Mouse (Mus musculus): ENCODE results near the gene Lamc3.

DNA sequence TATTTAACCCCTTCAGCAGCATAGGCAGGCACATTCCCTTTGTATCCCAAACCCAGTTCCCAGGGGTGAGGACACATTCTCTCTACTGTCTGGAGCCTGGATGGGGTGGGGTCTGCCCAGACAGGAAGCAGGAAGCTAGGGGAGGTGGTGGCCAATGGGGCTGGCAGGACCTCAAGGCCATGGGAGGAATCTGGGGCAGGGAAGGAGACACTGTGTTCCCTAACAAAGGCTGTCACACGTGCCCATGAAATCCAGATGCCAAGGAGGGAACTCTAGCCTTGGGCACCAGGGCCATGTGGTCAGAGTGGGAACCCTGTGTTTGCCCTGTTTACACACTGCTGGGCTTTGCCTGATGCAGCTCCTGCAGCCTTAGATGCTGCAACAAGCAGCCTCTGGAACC lies 1.8 kb downstream of the Lamc3 start:
- TF ChIP-seq CTCF (IDR thresholded peaks at IDR 0.05; ENCODE audit: low read depth) = no peak
- TF ChIP-seq EP300 (IDR thresholded peaks at IDR 0.05; ENCODE audit: low read depth) = no peak

All from liver, postnatal 0 days (tissue).